Mouse (Mus musculus) CD4-positive helper T cell, adult 2 months (primary cell): ENCODE data around the gene Srgn.

Experiments used
- DNase-seq: peaks from one replicate; pipeline ENCODE4 v3.0.0-alpha.2; 2012; ENCODE audit warnings: low read depth, missing footprints, low spot score

Gene Srgn

GRCm38 (mm10) chr10:62527351-62527750 is at the start of gene Srgn:
Gene Srgn, minus strand, starts transcription at chr10:62527451.
- no peak for DNase-seq

GRCm38 (mm10) chr10:62575001-62575400 is 47.8 kb upstream of the Srgn start:
- DNase-seq = no peak

- no peak for DNase-seq
These were observed 43.0 kb upstream of the Srgn start for GRCm38 (mm10) chr10:62570126-62570871.

- no peak for DNase-seq
These were observed 41.6 kb upstream of the Srgn start for GRCm38 (mm10) chr10:62568861-62569260.

- DNase-seq = peak; percentile 59
These were observed 30.5 kb upstream of the Srgn start for GRCm38 (mm10) chr10:62557736-62558135.

GRCm38 (mm10) chr10:62556558-62556901 is 29.3 kb upstream of the Srgn start:
- no peak for DNase-seq

- DNase-seq = peak; percentile 38
These were observed 28.7 kb upstream of the Srgn start for GRCm38 (mm10) chr10:62555705-62556557.

- peak; percentile 78 for DNase-seq
These were observed 26.4 kb upstream of the Srgn start for GRCm38 (mm10) chr10:62553611-62554091.

GRCm38 (mm10) chr10:62550787-62551300 is 23.6 kb upstream of the Srgn start:
- peak; percentile 55 for DNase-seq

- peak; percentile 75 for DNase-seq
These were observed 22.4 kb upstream of the Srgn start for GRCm38 (mm10) chr10:62549523-62550166.

GRCm38 (mm10) chr10:62546441-62546840 is 19.2 kb upstream of the Srgn start:
- DNase-seq = no peak

GRCm38 (mm10) chr10:62545759-62546158 is 18.5 kb upstream of the Srgn start:
- no peak for DNase-seq

GRCm38 (mm10) chr10:62544316-62544715 is 17.1 kb upstream of the Srgn start:
- peak; percentile 74 for DNase-seq

- DNase-seq = peak; percentile 90
These were observed 16.2 kb upstream of the Srgn start for GRCm38 (mm10) chr10:62543399-62543808.

- DNase-seq = peak; percentile 64
These were observed 15.7 kb upstream of the Srgn start for GRCm38 (mm10) chr10:62542928-62543327.

GRCm38 (mm10) chr10:62542507-62542906 is 15.3 kb upstream of the Srgn start:
- DNase-seq = peak; percentile 41

- no peak for DNase-seq
These were observed 14.2 kb upstream of the Srgn start for GRCm38 (mm10) chr10:62541499-62541898.

- no peak for DNase-seq
These were observed 13.5 kb upstream of the Srgn start for GRCm38 (mm10) chr10:62540800-62541199.

GRCm38 (mm10) chr10:62534509-62534908 is 7.3 kb upstream of the Srgn start:
- no peak for DNase-seq

GRCm38 (mm10) chr10:62532832-62533231 is 5.6 kb upstream of the Srgn start:
- DNase-seq = peak; percentile 25

- DNase-seq = no peak
These were observed 2.9 kb upstream of the Srgn start for GRCm38 (mm10) chr10:62530183-62530582.
